Mouse (Mus musculus) granulocyte monocyte progenitor cell, adult 5-6 weeks (primary cell): Measurements from ENCODE around the gene Agbl3. TPM values are rescaled to one million over a fixed set of nuclear protein-coding genes. Genes with fewer than 3 reads are reported as not detected.

Source experiments
- ATAC-seq: replicated peaks from 2 replicates; pipeline ENCODE4 v1.8.0; 2016; ENCODE audit warnings: mild to moderate bottlenecking, moderate TSS enrichment, inconsistent platforms; ENCODE audit not compliant: poor library complexity, severe bottlenecking
- total RNA-seq, 2 experiments: library from RNA; stranded (forward) in 1 of 2; stranded (reverse) in 1 of 2; fragments of 200-712, 200-1000 nt in 1 of 2; fragments of >200 nt in 1 of 2; fragmentation: Nextera tagmentation in 1 of 2; gene quantifications; 2 replicates each; pipeline ENCODE4 v1.2.3; 2014 to 2017

Gene Agbl3
- total RNA-seq, 2 experiments from 2014 or later = 3.7 to 5.2 TPM

- no peak for ATAC-seq
Observed at GRCm38 (mm10) chr6:34902578-34902977, 122.3 kb downstream of the Agbl3 start.

- no peak for ATAC-seq
Observed at GRCm38 (mm10) chr6:34903441-34903840, 123.2 kb downstream of the Agbl3 start.

GRCm38 (mm10) chr6:34903851-34904250 is 123.6 kb downstream of the Agbl3 start:
- ATAC-seq = no peak

GRCm38 (mm10) chr6:34904361-34904760 is 124.1 kb downstream of the Agbl3 start:
- ATAC-seq = no peak

GRCm38 (mm10) chr6:34906125-34906524 is 125.9 kb downstream of the Agbl3 start:
- ATAC-seq = no peak

- ATAC-seq = no peak
Observed at GRCm38 (mm10) chr6:34906661-34907060, 126.4 kb downstream of the Agbl3 start.

- ATAC-seq = no peak
Observed at GRCm38 (mm10) chr6:34907121-34907614, 126.9 kb downstream of the Agbl3 start.

- ATAC-seq = no peak
Observed at GRCm38 (mm10) chr6:34907696-34908260, 127.5 kb downstream of the Agbl3 start.

Other genes with a start within 250 kb of the Agbl3 start
- gene Cald1, start 181.9 kb upstream of the Agbl3 start, total RNA-seq (2014; fragmentation: Nextera tagmentation) = not detected in 2 replicates
- 0.39 and 0.77 TPM in 2 replicates for gene Cald1, start 181.9 kb upstream of the Agbl3 start, total RNA-seq (2017)
- gene Tmem140, start 82.7 kb downstream of the Agbl3 start, total RNA-seq (2014; fragmentation: Nextera tagmentation) = 0.23 and 1.9 TPM in 2 replicates
- 0.26 and 0.82 TPM in 2 replicates for gene Tmem140, start 82.7 kb downstream of the Agbl3 start, total RNA-seq (2017)
- gene Cyren, start 97.6 kb downstream of the Agbl3 start, total RNA-seq (2014; fragmentation: Nextera tagmentation) = 1.8 and 9.5 TPM in 2 replicates
- 4.1 and 9.0 TPM in 2 replicates for gene Cyren, start 97.6 kb downstream of the Agbl3 start, total RNA-seq (2017)
- 11.8 and 12.6 TPM in 2 replicates for gene Wdr91, start 130.4 kb downstream of the Agbl3 start, total RNA-seq (2014; fragmentation: Nextera tagmentation)
- gene Wdr91, start 130.4 kb downstream of the Agbl3 start, total RNA-seq (2017) = 16.8 and 17.4 TPM in 2 replicates
- gene Stra8, start 139.7 kb downstream of the Agbl3 start, total RNA-seq (2014; fragmentation: Nextera tagmentation) = not detected in 2 replicates
- not detected in 2 replicates for gene Stra8, start 139.7 kb downstream of the Agbl3 start, total RNA-seq (2017)
- gene Slc23a4, start 208.0 kb downstream of the Agbl3 start, total RNA-seq (2014; fragmentation: Nextera tagmentation) = 2.1 TPM in 1 of 2 replicates, not detected in the other
- gene Slc23a4, start 208.0 kb downstream of the Agbl3 start, total RNA-seq (2017) = 0.52 and 0.65 TPM in 2 replicates